Mouse (Mus musculus) ovary, postnatal 10 days (tissue): Measurements from ENCODE around the gene Mapk9.

ENCODE experiments used
- DNase-seq: peaks from one replicate; pipeline ENCODE4 v3.0.0; 2022; ENCODE audit warnings: low spot score

Mapk9 gene

GRCm38 (mm10) chr11:49841886-49842285, 4.7 kb upstream of the Mapk9 start:
- no peak for DNase-seq

- DNase-seq, result no peak
These were observed 3.8 kb upstream of the Mapk9 start for GRCm38 (mm10) chr11:49842718-49843117.

GRCm38 (mm10) chr11:49844311-49844710, 2.2 kb upstream of the Mapk9 start:
- no peak for DNase-seq

GRCm38 (mm10) chr11:49844969-49845368, 1.6 kb upstream of the Mapk9 start:
- DNase-seq, result no peak

- no peak for DNase-seq
These were observed 593 bp upstream of the Mapk9 start for GRCm38 (mm10) chr11:49845958-49846357.

GRCm38 (mm10) chr11:49847071-49847810, 690 bp downstream of the Mapk9 start:
- DNase-seq, result no peak

- no peak for DNase-seq
These were observed 1.2 kb downstream of the Mapk9 start for GRCm38 (mm10) chr11:49847811-49848078.

- DNase-seq, result no peak
These were observed 1.7 kb downstream of the Mapk9 start for GRCm38 (mm10) chr11:49848080-49848815.

- DNase-seq, result no peak
These were observed 3.8 kb downstream of the Mapk9 start for GRCm38 (mm10) chr11:49850331-49850730.

GRCm38 (mm10) chr11:49855144-49855543, 8.6 kb downstream of the Mapk9 start:
- no peak for DNase-seq

GRCm38 (mm10) chr11:49861139-49861538, 14.6 kb downstream of the Mapk9 start:
- no peak for DNase-seq

- no peak for DNase-seq
These were observed 17.4 kb downstream of the Mapk9 start for GRCm38 (mm10) chr11:49863926-49864325.

- DNase-seq, result no peak
These were observed 20.8 kb downstream of the Mapk9 start for GRCm38 (mm10) chr11:49867320-49867719.

GRCm38 (mm10) chr11:49869762-49870161, 23.2 kb downstream of the Mapk9 start:
- no peak for DNase-seq

- no peak for DNase-seq
These were observed 25.4 kb downstream of the Mapk9 start for GRCm38 (mm10) chr11:49871914-49872313.

GRCm38 (mm10) chr11:49872779-49873178, 26.2 kb downstream of the Mapk9 start:
- DNase-seq, result no peak

- DNase-seq, result no peak
These were observed 30.6 kb downstream of the Mapk9 start for GRCm38 (mm10) chr11:49876948-49877817.

GRCm38 (mm10) chr11:49879950-49880642, 33.5 kb downstream of the Mapk9 start:
- DNase-seq, result no peak

GRCm38 (mm10) chr11:49883394-49883793, 36.8 kb downstream of the Mapk9 start:
- no peak for DNase-seq

- DNase-seq, result no peak
These were observed 41.9 kb downstream of the Mapk9 start for GRCm38 (mm10) chr11:49888469-49888868.

- DNase-seq, result no peak
These were observed 45.4 kb downstream of the Mapk9 start for GRCm38 (mm10) chr11:49891993-49892392.

GRCm38 (mm10) chr11:49893806-49894205, 47.3 kb downstream of the Mapk9 start:
- no peak for DNase-seq
